Mouse (Mus musculus): ENCODE data around the gene 8030411F24Rik. TPM values are rescaled to one million over a fixed set of nuclear protein-coding genes. Genes with fewer than 3 reads are reported as not detected.
"Not testable (repeated sequence)": the region's sequence is repeated elsewhere in the genome, so short reads cannot be mapped to it uniquely, and the experiment has no call there.

Gene 8030411F24Rik
- not detected for total RNA-seq (2021)

DNA sequence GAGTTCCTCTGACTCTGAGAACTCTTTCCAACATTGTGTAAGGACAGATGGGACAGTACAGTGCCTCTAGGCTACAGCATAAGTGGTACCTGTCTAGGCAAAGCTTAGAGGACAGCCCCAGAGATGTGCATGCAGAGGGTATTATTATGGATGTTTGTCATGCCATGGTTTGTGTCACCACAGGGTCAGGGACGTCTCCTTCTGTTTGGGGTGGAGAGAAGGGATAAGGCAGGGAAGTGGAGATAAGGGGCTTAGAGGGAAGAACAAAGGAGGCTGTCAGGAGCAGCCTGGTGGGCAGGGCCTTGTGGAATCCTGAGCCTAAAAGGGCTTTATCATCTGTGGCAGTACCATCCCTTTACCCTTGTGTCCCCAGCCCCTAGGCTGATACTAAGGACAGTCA lies at the start of gene 8030411F24Rik:
Gene 8030411F24Rik, plus strand, starts transcription at position 301 of the 400 bp plus-strand sequence.
- no peak for DNase-seq

DNA sequence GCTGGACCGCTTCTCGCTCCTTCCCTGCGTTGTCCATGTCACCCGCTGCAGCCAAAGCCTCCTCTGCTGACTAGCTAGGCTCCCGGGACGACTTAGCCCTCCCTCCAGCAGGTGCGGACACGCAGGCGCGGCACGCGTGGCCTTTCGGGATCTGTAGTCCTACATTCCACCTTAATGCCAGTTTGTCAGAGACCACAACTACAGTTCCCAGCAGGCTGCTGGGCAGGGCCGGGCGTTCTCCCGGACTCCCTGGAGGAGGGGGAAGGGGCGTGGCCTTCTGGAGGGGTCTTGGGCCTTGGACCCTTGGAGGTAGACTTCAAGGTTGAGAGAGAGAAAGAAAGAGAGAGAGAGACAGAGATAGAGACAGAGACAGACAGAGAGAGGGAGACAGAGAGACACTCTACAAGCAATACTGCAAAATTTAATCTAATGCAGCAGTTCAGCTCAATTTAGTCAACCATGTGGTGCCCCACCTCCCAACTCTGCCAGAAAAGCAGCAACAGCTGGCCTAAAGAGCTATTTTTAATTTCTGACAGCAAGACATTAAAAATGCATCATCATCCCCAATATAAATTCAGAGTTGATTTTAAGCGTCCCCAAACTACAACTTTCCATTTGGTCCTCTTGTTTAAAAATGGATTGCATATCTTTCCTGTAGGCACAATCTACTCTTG lies 49.3 kb upstream of the 8030411F24Rik start, which contains the start of gene Napb:
Gene Napb, minus strand, starts transcription at position 141 of the 674 bp plus-strand sequence.
- peak; percentile 97 for DNase-seq

DNA sequence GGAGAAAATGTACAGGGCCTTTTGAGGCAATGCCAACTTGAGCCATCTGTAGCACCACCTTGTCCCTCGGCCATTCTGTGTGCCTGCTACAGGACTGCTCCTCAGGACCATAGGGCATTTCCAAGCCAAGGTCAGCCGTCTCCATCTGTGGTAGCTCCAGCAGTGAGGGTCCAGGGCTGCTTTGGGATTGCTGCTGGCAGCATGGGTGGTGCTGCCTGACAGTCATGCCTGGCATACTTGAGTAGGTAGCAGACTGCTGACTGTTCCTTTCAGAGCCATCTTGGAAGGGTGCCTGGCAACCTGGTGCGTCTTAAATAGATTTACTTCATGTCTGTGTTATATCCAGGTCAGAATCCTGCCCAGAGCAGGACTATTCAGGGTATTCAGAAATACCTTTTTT lies 38.8 kb upstream of the 8030411F24Rik start:
- DNase-seq: no peak

DNA sequence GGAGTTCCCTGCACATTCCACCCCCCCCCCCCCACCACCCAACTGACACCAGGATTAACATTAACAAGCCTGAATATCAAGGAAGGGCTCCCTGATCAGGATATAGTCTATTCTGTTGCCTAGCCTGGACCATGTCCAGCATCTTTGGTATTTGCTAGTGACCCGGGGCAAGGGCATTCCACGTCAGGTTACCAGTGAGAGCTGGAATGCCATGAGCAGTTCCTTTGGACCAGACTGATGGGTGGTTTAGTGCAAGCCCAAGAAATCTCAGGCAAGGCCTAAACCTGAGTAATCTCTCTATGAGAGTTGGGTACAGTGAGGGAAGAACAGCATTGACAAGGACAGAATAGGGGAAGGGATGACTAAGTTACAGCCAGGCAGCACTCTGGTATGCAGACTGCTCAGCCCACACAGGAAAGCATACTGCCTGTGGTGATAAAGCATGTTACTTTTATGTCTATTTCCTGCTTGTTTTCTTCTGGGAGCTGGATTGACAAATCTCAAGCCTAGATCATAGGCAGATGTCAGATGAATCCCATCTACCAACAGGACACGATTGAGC lies 37.9 kb upstream of the 8030411F24Rik start:
- DNase-seq: no peak

DNA sequence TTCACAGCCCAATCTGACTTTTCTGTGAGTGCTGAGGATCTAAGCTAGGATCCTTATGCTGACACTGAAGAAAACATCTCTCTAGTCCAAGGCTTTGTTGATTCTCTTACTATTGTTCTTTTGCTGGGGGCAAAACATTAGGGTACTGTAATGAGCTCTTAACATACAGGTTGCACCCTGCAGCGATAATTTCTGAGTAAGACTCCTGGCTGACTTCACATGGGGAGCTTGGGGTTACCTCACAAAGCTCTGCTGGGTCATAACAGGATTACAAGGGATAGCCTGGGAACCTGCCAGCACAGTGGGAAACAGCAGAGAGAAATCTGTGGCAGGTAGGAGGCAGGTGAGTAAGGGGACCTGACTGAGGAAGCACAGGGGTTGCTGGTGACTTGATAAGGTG lies 31.8 kb upstream of the 8030411F24Rik start, which contains the start of gene Cstl1:
Gene Cstl1, plus strand, starts transcription at position 301 of the 400 bp plus-strand sequence.
- DNase-seq: no peak

DNA sequence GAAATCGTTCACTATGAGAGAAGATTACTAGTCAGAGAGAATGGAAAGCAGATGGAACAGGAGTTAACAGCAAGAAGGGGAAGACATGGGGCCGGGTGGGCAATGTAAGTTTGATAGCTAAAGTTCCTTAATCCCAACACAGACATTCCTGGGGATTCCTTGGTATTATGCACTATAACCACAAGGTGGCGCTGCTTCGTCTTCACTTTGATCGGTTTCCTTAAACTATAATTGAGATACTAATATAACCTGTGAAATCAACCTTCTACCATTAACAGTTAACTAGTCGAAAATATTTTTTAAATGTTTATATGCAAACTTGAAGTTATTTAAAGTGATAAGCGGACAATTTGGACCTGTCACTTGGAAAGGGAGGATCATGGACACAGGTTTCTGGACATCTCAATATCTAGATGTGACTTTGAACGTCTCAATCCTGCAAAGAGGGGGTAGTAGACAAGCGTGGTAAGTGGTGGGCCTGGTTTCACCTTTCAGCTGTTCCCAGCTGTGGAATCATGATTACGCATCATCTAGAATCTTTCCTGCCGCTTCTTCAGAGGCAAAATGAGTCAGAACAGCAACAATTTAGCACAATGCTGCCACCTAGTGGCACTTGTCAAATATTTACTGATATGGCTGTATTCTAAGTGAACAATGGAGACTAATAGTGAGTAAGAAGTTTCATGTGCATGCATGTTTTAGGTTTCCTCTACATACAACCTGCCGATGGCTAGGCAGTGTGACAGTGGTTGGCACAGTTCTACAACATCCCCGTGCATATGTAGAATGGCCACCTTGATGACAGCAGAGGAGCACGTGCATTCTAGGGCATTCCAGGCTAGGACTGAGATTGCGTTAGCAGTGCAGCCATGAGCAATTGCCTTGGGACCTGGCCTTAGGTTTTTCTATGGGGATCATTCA lies 29.7 kb upstream of the 8030411F24Rik start:
- DNase-seq: peak; percentile 51 to 59

DNA sequence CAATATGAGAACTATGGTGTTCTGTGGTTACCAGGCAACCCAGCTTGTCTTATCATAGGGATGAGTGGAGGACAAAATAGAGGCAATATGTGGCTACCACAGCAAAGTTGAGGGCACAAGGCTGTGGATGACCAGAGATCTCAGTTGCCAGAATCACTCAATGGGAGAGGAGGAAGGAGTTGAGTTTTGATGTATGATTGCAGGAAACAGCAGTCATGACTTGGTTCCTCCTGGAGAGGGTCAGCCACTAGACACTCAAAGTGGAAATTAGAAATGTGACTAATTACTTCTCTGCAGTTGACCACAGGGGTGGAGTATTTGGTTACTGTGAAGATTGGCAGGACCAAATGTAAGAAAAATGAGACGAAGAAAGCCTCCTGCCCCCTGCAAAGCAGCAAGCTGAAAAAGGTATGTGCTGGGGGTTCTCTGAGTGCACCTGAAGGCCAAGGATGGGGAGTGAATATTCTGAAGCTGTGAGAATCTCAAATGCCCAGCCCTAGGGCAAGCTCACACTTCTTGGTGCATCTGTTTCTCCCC lies 27.4 kb upstream of the 8030411F24Rik start:
- no peak for DNase-seq

DNA sequence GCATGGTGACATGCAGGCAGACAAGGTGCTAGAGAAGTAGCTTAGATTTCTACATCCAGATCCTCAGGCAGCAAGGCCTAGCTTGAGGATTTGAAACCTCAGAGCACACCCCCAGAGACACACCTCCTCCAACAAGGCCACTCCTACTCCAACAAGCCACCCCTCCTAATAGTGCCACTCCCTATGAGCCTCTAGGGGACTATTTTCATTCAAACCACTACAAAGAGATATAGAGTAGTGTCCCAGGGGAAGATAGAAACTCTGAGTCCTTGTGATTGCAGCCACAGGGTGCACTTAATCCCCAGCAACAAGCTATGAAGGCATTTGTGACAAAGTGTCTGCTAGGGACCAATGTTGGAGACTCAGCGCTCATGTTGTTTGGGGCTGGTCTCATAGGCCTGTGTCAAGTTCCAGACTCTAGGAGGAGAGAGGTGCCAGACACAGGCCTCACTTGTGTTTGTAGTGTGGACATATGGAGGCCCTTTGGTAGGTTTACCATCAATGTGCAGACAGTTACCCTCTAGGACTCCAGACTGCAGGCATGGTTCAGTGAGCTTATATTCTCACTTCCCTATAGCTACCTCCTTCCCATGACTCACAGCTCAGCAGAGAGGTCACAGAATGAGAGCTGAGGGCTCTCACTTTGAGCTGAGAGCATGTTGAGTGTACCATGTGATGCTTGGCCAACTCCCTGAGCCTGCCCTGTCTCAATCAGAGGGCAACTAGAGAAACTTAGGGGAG lies 18.0 kb upstream of the 8030411F24Rik start:
- DNase-seq: no peak

DNA sequence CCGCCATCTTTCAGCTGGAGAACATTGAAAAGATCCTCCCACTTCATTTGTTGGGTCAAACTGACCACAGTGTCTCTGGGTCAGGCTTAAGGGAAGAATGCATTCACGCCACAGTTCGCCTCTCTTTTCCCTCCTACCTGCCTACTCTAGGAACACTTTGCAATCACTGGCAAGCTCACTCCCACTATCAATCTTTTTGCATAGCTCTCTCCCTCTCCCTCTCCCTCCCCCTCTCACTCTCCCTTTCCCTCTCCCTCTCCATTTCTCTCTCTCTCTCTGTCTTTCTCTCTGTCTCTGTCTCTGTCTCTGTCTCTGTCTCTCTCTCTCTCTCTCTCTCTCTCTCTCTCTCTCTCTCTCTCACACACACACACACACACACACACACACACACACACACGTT lies 10.4 kb upstream of the 8030411F24Rik start, which contains the start of gene Cst11:
Gene Cst11, minus strand, starts transcription at position 101 of the 400 bp plus-strand sequence.
- not testable (repeated sequence) for DNase-seq

DNA sequence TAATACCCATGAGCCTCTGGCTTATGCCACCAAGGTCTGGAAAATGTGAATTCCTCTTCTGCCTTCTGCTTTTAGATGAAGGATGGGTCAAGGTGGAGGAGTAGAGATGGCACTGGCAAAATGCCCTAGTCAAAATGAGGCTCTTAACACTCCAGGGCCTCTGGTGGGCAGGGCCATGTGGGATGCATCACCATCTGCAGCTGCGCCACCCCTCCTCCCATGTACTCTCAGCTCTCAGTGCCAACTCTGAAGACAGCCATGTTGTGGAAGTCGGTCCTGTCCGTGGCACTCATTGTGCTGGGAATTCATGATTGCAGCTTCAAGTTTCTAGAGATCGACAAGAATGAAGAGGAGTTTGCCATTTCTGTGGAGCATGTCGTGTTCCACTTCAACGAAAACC lies 7.3 kb downstream of the 8030411F24Rik start, which contains the start of gene Cst12:
Gene Cst12, plus strand, starts transcription at position 220 of the 400 bp plus-strand sequence.
- peak in 1 of 2 experiments; percentile 1 for DNase-seq

DNA sequence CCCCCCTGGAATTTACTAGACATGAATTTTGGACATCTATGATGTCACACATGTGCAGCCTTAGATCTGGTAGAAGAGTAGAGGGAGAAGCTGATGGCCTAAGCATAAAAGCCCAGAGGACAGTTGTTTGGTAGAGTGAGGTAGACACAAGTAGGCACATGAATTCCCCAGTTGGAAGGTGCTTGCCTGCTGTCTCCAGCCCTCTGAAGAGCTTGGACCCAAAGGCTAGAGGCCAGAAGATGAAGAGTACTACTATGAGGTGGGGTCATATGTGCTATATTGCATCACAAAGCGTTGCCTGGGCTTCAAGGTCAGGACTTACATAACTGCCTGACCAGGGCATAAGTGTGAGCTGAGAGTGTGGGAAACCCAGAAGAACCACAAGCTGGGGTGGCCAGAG lies 16.7 kb downstream of the 8030411F24Rik start, which contains the start of gene Cst8:
Gene Cst8, plus strand, starts transcription at position 301 of the 400 bp plus-strand sequence.
- no peak for DNase-seq

DNA sequence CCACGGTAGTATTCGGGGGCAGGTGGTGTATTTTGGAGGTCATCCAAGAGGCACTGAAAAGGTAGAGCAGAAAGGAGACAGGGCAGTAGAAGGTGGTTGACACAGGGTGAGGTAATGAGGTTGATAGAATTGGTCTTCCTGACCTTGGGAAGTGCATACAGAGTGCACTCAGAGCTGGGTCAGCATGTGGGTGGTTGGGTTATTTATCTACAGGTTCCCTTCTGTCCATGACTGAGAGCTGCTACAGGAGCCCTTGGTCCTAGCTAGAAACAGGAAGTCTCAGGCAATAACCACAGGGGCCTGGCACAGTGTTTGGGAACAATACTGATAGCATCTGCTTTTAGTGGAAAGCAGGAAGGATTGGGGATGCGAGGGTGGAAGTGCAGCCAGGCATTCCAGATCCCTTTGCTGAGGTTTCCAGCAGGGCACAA lies 19.7 kb downstream of the 8030411F24Rik start:
- DNase-seq: peak; percentile 11 to 22

DNA sequence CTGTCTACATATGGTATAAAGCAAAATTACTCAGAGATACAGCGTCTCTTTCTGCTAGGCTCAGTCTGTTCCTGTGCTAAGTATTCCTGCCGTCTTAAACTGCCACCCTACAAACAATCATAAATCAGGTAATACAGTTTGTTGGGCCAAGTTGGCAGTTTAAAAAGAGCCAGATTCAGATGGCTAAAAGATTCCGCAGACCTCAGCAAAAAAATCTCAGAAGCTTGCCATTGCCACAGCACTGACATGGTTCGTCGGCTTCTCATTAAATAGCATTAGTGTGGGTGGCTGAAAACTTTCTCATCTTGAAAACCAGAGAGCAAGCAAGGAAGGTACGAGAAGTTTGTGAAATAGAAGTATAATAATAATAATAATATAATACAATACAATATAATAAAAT lies 24.9 kb downstream of the 8030411F24Rik start:
- DNase-seq: no peak

DNA sequence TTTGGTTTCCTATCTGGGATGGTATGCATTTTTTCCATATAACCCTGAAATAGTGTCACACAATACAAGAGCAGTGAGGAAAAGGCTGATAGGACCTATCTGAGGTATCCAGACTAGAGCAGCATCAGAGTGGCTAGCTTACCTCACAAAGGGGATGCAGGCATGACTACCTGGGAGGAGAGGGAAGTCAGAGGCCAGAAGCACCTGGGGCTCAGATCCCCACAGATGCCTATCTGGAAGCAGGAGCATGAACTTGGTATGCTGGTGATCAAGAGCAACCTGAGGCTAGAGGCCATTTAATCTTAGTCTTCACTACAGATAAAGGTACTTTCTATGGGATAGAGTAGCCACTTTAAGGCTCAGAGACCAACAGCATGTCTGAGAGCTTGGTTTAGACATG lies 38.1 kb downstream of the 8030411F24Rik start, which contains the start of gene Cst13:
Gene Cst13, plus strand, starts transcription at position 173 of the 400 bp plus-strand sequence.
- DNase-seq: no peak

DNA sequence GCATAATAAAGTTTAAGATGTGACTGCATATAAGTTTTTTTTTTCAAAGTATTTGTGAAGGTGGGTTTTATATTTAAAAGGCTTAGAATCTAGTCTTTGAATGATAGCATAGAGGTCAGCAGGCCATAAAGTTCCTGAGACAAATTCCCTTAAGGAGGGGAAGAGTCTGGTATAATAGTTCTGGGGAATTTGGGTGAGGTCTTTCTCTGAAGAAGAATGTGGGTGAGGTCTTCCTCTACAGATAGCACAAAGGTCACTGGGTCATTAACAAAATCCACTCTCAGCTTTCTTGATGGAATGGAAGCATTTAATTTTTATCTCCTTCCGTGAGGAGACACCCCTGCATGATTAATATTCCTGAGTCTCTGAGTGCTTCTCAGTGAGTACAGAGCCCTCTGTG lies 44.2 kb downstream of the 8030411F24Rik start:
- DNase-seq: no peak

DNA sequence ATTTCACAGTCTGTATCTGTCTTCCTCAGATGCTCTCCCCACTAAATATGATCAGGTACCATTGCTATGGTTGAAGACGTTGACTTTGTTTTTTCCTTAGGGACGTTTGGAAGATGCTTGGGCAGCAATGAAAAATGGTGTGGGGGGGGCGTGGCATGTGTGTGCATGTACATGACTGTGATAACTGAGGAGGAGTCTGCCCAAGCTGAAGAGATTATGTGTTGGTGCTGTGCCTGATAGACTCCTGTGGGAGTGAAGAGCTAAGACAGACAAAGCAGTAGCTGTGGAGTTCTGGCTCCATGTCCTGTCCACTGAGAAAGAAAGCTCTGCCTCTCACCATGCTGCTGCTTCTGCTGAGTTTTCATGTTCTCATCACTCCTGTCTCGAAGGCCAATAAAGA lies 53.1 kb downstream of the 8030411F24Rik start, which contains the start of gene Cst9:
Gene Cst9, plus strand, starts transcription at position 236 of the 400 bp plus-strand sequence.
- no peak for DNase-seq

Other genes with a start within 250 kb of the 8030411F24Rik start
- gene Nxt1, start 109.4 kb upstream of the 8030411F24Rik start, total RNA-seq (2021): 10 to 100 TPM; 11.0 to 12.6 TPM
- gene Gzf1, start 101.0 kb upstream of the 8030411F24Rik start, total RNA-seq (2021): 10 to 100 TPM; 32.5 to 33.2 TPM
- 100 to 1,000 TPM; 295 to 320 TPM for gene Napb, start 49.5 kb upstream of the 8030411F24Rik start, total RNA-seq (2021)
- gene Cstl1, start 31.7 kb upstream of the 8030411F24Rik start, total RNA-seq (2021): 1 to 10 TPM in 1 of 2 experiments, under 1 TPM in 1; 0.55 to 1.6 TPM
- gene Cst11, start 10.5 kb upstream of the 8030411F24Rik start, total RNA-seq (2021): not detected
- 1 to 10 TPM; 3.3 to 3.7 TPM for gene Cst12, start 7.4 kb downstream of the 8030411F24Rik start, total RNA-seq (2021)
- not detected for gene Cst8, start 16.8 kb downstream of the 8030411F24Rik start, total RNA-seq (2021)
- gene Cst13, start 38.1 kb downstream of the 8030411F24Rik start, total RNA-seq (2021): not detected
- not detected for gene Cst9, start 53.1 kb downstream of the 8030411F24Rik start, total RNA-seq (2021)
- gene 9230104L09Rik, start 83.0 kb downstream of the 8030411F24Rik start, total RNA-seq (2021): not detected
- gene Cst3, start 93.7 kb downstream of the 8030411F24Rik start, total RNA-seq (2021): 1,000 to 10,000 TPM; 2,172 to 2,182 TPM
- not detected for gene Gm1330, start 221.2 kb downstream of the 8030411F24Rik start, total RNA-seq (2021)
- gene Gm10750, start 235.2 kb downstream of the 8030411F24Rik start, total RNA-seq (2021): not detected